Mouse (Mus musculus): Measurements from ENCODE around the gene Asphd2. TPM values are rescaled to one million over a fixed set of nuclear protein-coding genes. Genes with fewer than 3 reads are reported as not detected.

Asphd2 gene
- polyA plus RNA-seq, 1 experiment from 2014 or later: 1.7 TPM

- no peaks in the 10 kb centered on the region for H3K27me3 ChIP-seq (ENCODE audit: control insufficient read depth, insufficient read depth, low read depth, low read length)
- peaks cover 22% of the 10 kb centered on the region for H3K36me3 ChIP-seq (ENCODE audit: control insufficient read depth, insufficient read depth, low read length)
- 87% methylated on average over 12 of the region's 12 CpGs for WGBS
Measured at GRCm38 (mm10) chr5:112367929-112368328, 26.7 kb downstream of the Asphd2 start.

GRCm38 (mm10) chr5:112367338-112367737 is 27.3 kb downstream of the Asphd2 start:
- H3K4me1 ChIP-seq (replicated peaks; ENCODE audit: control insufficient read depth, insufficient read depth, low read length): no peaks in the 10 kb centered on the region
- WGBS: 84% methylated on average over 4 of the region's 4 CpGs
- no peak overlapping the region for H3K9ac ChIP-seq (ENCODE audit: low read length)
- no peaks in the 10 kb centered on the region for H3K9me3 ChIP-seq (ENCODE audit: control insufficient read depth, low read length)
- ATAC-seq (ENCODE audit: low read depth): no peak
- peaks cover 22% of the 10 kb centered on the region for H3K36me3 ChIP-seq (ENCODE audit: control insufficient read depth, insufficient read depth, low read length)
- no peaks in the 10 kb centered on the region for H3K27me3 ChIP-seq (ENCODE audit: control insufficient read depth, insufficient read depth, low read depth, low read length)
- no peak overlapping the region for H3K27ac ChIP-seq (ENCODE audit: low read length)
- no peak overlapping the region for H3K4me2 ChIP-seq (ENCODE audit: low read depth, low read length)
- H3K4me3 ChIP-seq (ENCODE audit: low read length): no peak overlapping the region

More at GRCm38 (mm10) chr5:112367929-112368328, 26.7 kb downstream of the Asphd2 start:
- no peak overlapping the region for H3K27ac ChIP-seq (ENCODE audit: low read length)
- no peak overlapping the region for H3K4me2 ChIP-seq (ENCODE audit: low read depth, low read length)
- H3K4me1 ChIP-seq (replicated peaks; ENCODE audit: control insufficient read depth, insufficient read depth, low read length): no peaks in the 10 kb centered on the region
- no peak overlapping the region for H3K9ac ChIP-seq (ENCODE audit: low read length)
- no peak for ATAC-seq (ENCODE audit: low read depth)
- H3K9me3 ChIP-seq (ENCODE audit: control insufficient read depth, low read length): no peaks in the 10 kb centered on the region
- no peak overlapping the region for H3K4me3 ChIP-seq (ENCODE audit: low read length)

- no peaks in the 10 kb centered on the region for H3K4me1 ChIP-seq (replicated peaks; ENCODE audit: control insufficient read depth, insufficient read depth, low read length)
- H3K9ac ChIP-seq (ENCODE audit: low read length): no peak overlapping the region
- 92% methylated on average over 6 of the region's 6 CpGs for whole genome bisulfite sequencing
- no peak overlapping the region for H3K4me3 ChIP-seq (ENCODE audit: low read length)
- H3K4me2 ChIP-seq (ENCODE audit: low read depth, low read length): no peak overlapping the region
- H3K27me3 ChIP-seq (ENCODE audit: control insufficient read depth, insufficient read depth, low read depth, low read length): no peaks in the 10 kb centered on the region
- ATAC-seq (ENCODE audit: low read depth): no peak
- no peaks in the 10 kb centered on the region for H3K9me3 ChIP-seq (ENCODE audit: control insufficient read depth, low read length)
- H3K36me3 ChIP-seq (ENCODE audit: control insufficient read depth, insufficient read depth, low read length): peaks cover 19% of the 10 kb centered on the region
- no peak overlapping the region for H3K27ac ChIP-seq (ENCODE audit: low read length)
Measured at GRCm38 (mm10) chr5:112366879-112367278, 27.8 kb downstream of the Asphd2 start.

GRCm38 (mm10) chr5:112364184-112364797 is 30.4 kb downstream of the Asphd2 start:
- no peak overlapping the region for H3K9ac ChIP-seq (ENCODE audit: low read length)
- H3K36me3 ChIP-seq (ENCODE audit: control insufficient read depth, insufficient read depth, low read length): peaks cover 7% of the 10 kb centered on the region
- H3K4me2 ChIP-seq (ENCODE audit: low read depth, low read length): no peak overlapping the region
- H3K9me3 ChIP-seq (ENCODE audit: control insufficient read depth, low read length): no peaks in the 10 kb centered on the region
- no peak overlapping the region for H3K27ac ChIP-seq (ENCODE audit: low read length)
- H3K4me1 ChIP-seq (replicated peaks; ENCODE audit: control insufficient read depth, insufficient read depth, low read length): no peaks in the 10 kb centered on the region
- H3K4me3 ChIP-seq (ENCODE audit: low read length): no peak overlapping the region
- no peaks in the 10 kb centered on the region for H3K27me3 ChIP-seq (ENCODE audit: control insufficient read depth, insufficient read depth, low read depth, low read length)
- no peak for ATAC-seq (ENCODE audit: low read depth)
- 75% methylated on average over 10 of the region's 10 CpGs for WGBS

GRCm38 (mm10) chr5:112360077-112360476 is 34.6 kb downstream of the Asphd2 start:
- Histone ChIP-seq H3K36me3 (ENCODE audit: control insufficient read depth, insufficient read depth, low read length) (peaks cover 7% of the 10 kb centered on the region), H3K4me2 (ENCODE audit: low read depth, low read length) (no peak overlapping the region)
- WGBS: 96% methylated on average over 3 of the region's 3 CpGs

GRCm38 (mm10) chr5:112359520-112359919 is 35.1 kb downstream of the Asphd2 start:
- no peak overlapping the region for H3K4me2 ChIP-seq (ENCODE audit: low read depth, low read length)
- H3K4me3 ChIP-seq (ENCODE audit: low read length): no peak overlapping the region
- H3K27ac ChIP-seq (ENCODE audit: low read length): no peak overlapping the region
- no peaks in the 10 kb centered on the region for H3K27me3 ChIP-seq (ENCODE audit: control insufficient read depth, insufficient read depth, low read depth, low read length)
- H3K9me3 ChIP-seq (ENCODE audit: control insufficient read depth, low read length): no peaks in the 10 kb centered on the region
- WGBS: 85% methylated on average over 4 of the region's 4 CpGs
- H3K9ac ChIP-seq (ENCODE audit: low read length): no peak overlapping the region
- peaks cover 2% of the 10 kb centered on the region; the same call in 1 of the 2 replicates for H3K36me3 ChIP-seq (ENCODE audit: control insufficient read depth, insufficient read depth, low read length)
- H3K4me1 ChIP-seq (replicated peaks; ENCODE audit: control insufficient read depth, insufficient read depth, low read length): no peaks in the 10 kb centered on the region
- ATAC-seq (ENCODE audit: low read depth): no peak

More at GRCm38 (mm10) chr5:112360077-112360476, 34.6 kb downstream of the Asphd2 start:
- no peak overlapping the region for H3K9ac ChIP-seq (ENCODE audit: low read length)
- no peaks in the 10 kb centered on the region for H3K4me1 ChIP-seq (replicated peaks; ENCODE audit: control insufficient read depth, insufficient read depth, low read length)
- no peak for ATAC-seq (ENCODE audit: low read depth)
- no peak overlapping the region for H3K27ac ChIP-seq (ENCODE audit: low read length)
- no peaks in the 10 kb centered on the region for H3K27me3 ChIP-seq (ENCODE audit: control insufficient read depth, insufficient read depth, low read depth, low read length)
- no peak overlapping the region for H3K4me3 ChIP-seq (ENCODE audit: low read length)
- H3K9me3 ChIP-seq (ENCODE audit: control insufficient read depth, low read length): no peaks in the 10 kb centered on the region

GRCm38 (mm10) chr5:112356322-112356721 is 38.3 kb downstream of the Asphd2 start:
- Histone ChIP-seq H3K4me1 (replicated peaks; ENCODE audit: control insufficient read depth, insufficient read depth, low read length) (no peaks in the 10 kb centered on the region), H3K27me3 (ENCODE audit: control insufficient read depth, insufficient read depth, low read depth, low read length) (no peaks in the 10 kb centered on the region), H3K9me3 (ENCODE audit: control insufficient read depth, low read length) (no peaks in the 10 kb centered on the region), H3K36me3 (ENCODE audit: control insufficient read depth, insufficient read depth, low read length) (0 out of 2 replicates have a peak, but pooled peaks cover 2% of the 10 kb centered on the region), H3K4me2 (ENCODE audit: low read depth, low read length) (no peak overlapping the region), H3K27ac (ENCODE audit: low read length) (no peak overlapping the region), H3K9ac (ENCODE audit: low read length) (no peak overlapping the region), H3K4me3 (ENCODE audit: low read length) (no peak overlapping the region)
- ATAC-seq (ENCODE audit: low read depth): no peak
- 83% methylated on average over 9 of the region's 9 CpGs for WGBS

- Histone ChIP-seq H3K4me3 (ENCODE audit: low read length) (no peak within 1 kb of the TSS), H3K27me3 (ENCODE audit: control insufficient read depth, insufficient read depth, low read depth, low read length) (no peaks in the 10 kb centered on the region), H3K36me3 (ENCODE audit: control insufficient read depth, insufficient read depth, low read length) (peaks cover 2% of the 10 kb centered on the region; the same call in 1 of the 2 replicates), H3K9me3 (ENCODE audit: control insufficient read depth, low read length) (no peaks in the 10 kb centered on the region), H3K4me1 (replicated peaks; ENCODE audit: control insufficient read depth, insufficient read depth, low read length) (no peaks in the 10 kb centered on the region), H3K4me2 (ENCODE audit: low read depth, low read length) (no peak within 1 kb of the TSS), H3K27ac (ENCODE audit: low read length) (no peak within 1 kb of the TSS), H3K9ac (ENCODE audit: low read length) (no peak within 1 kb of the TSS)
- ATAC-seq (ENCODE audit: low read depth): no peak
- WGBS: 59% methylated on average over 13 of the region's 13 CpGs
Measured at GRCm38 (mm10) chr5:112355910-112356309, 38.8 kb downstream of the Asphd2 start, which contains the start of gene Gm6583. Gm6583 (minus strand) TSS chr5:112356033.

GRCm38 (mm10) chr5:112355493-112355892 is 39.2 kb downstream of the Asphd2 start:
- no peaks in the 10 kb centered on the region for H3K9me3 ChIP-seq (ENCODE audit: control insufficient read depth, low read length)
- peaks cover 4% of the 10 kb centered on the region; the same call in 1 of the 2 replicates for H3K36me3 ChIP-seq (ENCODE audit: control insufficient read depth, insufficient read depth, low read length)
- 75% methylated on average over 6 of the region's 6 CpGs for WGBS
- ATAC-seq (ENCODE audit: low read depth): no peak
- H3K27ac ChIP-seq (ENCODE audit: low read length): no peak overlapping the region
- H3K27me3 ChIP-seq (ENCODE audit: control insufficient read depth, insufficient read depth, low read depth, low read length): no peaks in the 10 kb centered on the region
- H3K4me3 ChIP-seq (ENCODE audit: low read length): no peak overlapping the region
- H3K9ac ChIP-seq (ENCODE audit: low read length): no peak overlapping the region
- H3K4me1 ChIP-seq (replicated peaks; ENCODE audit: control insufficient read depth, insufficient read depth, low read length): no peaks in the 10 kb centered on the region
- no peak overlapping the region for H3K4me2 ChIP-seq (ENCODE audit: low read depth, low read length)

All from lung, embryonic 16.5 days (tissue).